Mouse (Mus musculus): ENCODE results near the gene Bptf.
"Not testable (repeated sequence)": the region's sequence is repeated elsewhere in the genome, so short reads cannot be mapped to it uniquely, and the experiment has no call there.

- not testable (repeated sequence) for TF ChIP-seq CTCF (IDR thresholded peaks at IDR 0.05; ENCODE audit: control insufficient read depth, insufficient read depth, insufficient replicate concordance, low read depth, low read length); POLR2A (IDR thresholded peaks at IDR 0.05; ENCODE audit: control insufficient read depth, low read depth, low read length)
Observed at GRCm38 (mm10) chr11:106985979-106986604, 145.8 kb downstream of the Bptf start.
